Mouse (Mus musculus) cerebellum, postnatal 25 days (tissue): ENCODE measurements around the gene Bdnf.

ENCODE experiments used
- DNase-seq, 2 experiments: peaks; one replicate each; pipeline ENCODE4 v3.0.0; 2021; ENCODE audit warnings: mixed read lengths in 2 of 2

The Bdnf gene

GRCm38 (mm10) chr2:109674532-109674931 is at the start of gene Bdnf:
Gene Bdnf, plus strand, starts transcription at chr2:109674700.
- peak; percentile 19 to 36 for DNase-seq

DNA sequence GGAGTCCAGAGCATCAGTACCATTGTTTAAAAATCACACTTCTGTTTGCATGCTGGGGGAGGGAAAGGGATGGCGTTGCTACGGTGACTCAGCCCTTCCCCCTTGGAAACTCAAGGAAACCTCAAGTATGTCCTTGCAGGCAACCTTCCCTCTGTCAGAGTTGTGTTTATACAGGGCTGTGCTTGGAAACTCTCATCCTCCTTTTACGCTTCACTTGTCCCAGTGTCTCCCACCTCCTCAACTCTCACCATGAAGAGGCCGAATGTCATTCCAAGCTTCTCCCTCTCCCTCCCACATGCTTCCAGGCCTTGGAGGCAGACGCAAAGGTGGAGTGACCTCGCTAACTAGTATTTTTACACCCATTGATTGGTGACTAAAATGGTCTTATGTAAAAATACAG is 47.6 kb upstream of the Bdnf start:
- DNase-seq, result no peak

DNA sequence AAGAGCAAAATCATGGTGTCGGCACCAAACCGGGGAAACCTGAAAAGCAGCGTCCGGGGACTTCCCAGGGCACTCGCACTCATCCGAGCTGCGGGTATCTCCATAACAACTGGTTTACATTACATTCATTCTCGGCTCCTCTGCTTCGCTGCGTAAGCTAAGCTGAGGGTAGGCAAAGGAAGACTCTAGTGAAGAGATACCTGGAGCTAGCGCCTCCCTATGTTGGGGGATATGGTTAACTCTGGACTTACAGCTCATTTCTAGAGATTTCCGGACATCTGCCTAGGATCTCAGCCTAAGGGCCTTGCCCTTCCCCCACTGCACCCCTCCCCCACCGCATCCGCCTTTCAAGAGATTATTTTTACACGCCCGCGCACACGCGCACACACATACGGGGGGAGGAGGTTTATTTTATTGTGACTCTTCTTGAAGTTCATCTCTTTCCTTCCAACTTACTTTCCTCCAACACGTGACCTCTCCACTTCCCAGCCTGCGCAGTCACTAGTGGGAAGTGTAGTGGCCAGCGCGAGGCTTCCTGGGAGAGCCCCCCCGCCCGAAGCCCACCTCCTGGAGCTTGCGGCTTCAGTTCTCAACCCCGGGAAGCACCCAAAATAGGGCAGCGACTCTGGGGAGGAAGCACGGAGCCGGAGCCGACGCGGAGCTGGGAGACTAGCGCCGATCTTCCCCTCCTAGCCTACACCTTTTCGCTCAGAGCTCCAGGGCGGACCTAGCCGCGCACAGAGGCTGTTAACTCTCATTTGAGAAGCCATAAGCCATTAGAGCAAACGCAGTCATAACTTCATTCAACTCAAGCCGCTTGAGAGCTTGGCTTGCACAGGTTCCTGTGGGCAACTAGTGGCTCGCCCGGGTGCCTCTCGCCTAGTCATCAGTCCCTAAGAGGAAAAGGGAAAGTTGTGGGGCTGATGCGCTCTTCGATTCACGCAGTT is 718 bp upstream of the Bdnf start:
- DNase-seq, result peak; percentile 54 to 57

- peak in 1 of 2 experiments; percentile 5 for DNase-seq
Measured at GRCm38 (mm10) chr2:109675051-109675450, 551 bp downstream of the Bdnf start.

- DNase-seq, result peak; percentile 71 to 73
Measured at GRCm38 (mm10) chr2:109675973-109676617, 1.6 kb downstream of the Bdnf start.

GRCm38 (mm10) chr2:109676618-109676974 is 2.1 kb downstream of the Bdnf start:
- no peak for DNase-seq

- peak; percentile 86 for DNase-seq
Measured at GRCm38 (mm10) chr2:109677221-109678089, 3.0 kb downstream of the Bdnf start.

- DNase-seq, result peak; percentile 88 to 94
Measured at GRCm38 (mm10) chr2:109678090-109678409, 3.5 kb downstream of the Bdnf start.

- no peak for DNase-seq
Measured at GRCm38 (mm10) chr2:109678454-109678853, 4.0 kb downstream of the Bdnf start.

DNA sequence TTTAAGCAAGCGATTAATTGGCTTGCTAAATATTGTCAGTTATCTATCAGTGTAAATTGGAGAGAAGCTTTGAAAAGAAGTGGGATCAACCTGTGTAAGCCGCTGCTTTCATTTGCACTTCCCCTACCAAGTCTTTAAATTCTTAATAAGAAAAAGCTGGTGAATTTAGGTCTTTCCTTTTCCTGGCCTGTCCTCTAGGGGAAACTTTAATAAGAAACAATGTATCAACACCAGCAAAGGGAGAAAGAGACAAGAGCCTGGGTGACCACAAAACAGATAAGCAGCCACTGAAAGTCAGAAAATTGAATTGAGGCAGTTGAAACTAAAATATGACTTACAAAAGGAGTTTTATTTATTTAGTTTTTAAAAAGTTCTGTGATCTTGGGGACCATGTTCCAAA is 4.9 kb downstream of the Bdnf start:
- DNase-seq, result no peak

DNA sequence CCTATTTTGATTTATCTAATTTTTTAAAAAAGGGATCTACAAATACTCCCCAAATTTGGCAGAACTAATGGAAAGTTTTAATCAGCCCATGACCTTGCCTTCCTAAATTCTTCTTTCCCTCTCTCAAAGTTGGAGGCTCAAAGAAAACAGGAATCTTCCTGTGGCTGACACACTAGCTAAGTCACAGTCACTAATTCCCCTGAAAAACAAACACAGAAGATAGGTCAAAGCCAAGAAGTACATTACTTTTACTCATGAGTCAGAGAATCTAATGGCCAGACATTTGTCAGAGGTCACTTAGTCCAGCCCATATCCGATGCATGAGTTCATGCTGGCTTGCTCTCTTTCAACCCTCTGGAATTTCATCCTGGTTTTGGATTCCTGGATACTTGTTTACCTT is 6.6 kb downstream of the Bdnf start:
- DNase-seq, result no peak

GRCm38 (mm10) chr2:109688661-109689060 is 14.2 kb downstream of the Bdnf start:
- DNase-seq, result no peak

- DNase-seq, result peak; percentile 62 to 75
Measured at GRCm38 (mm10) chr2:109692266-109693177, 18.0 kb downstream of the Bdnf start.

GRCm38 (mm10) chr2:109693178-109694115 is 18.9 kb downstream of the Bdnf start:
- DNase-seq, result peak; percentile 70 to 77

DNA sequence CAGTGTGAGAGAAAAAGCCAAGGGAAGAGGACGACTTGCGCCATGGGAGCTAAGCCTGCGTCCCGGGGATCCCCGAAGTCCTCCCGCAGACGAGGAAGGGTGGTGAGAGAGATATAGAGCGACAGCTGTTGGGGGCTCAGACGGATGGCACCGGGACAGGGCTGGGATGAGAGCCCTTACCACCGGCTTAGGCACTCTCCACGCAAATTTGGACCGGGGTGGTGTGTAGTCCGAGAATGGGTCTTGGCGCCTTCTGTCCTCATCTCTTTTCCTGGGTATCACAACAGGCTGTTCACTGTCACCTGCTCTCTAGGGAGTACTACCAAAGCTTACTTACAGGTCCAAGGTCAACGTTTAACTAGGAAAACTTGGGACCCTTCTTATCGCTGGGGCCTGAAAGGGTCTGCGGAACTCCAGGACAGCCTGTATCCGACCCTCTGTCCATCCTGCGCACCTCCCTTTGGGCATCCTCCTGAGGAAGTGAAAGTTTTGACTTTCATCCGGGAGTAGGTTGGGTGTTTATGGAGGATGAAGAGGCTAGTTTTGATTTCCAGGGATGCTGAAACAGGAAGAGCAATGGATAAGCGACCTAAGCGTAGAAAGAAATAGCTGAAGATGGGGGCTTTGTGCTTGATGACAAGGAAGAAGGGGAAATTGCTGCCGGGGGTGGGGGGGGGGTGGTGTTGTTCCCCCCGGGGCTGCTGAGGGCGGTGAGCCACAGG is 19.8 kb downstream of the Bdnf start:
- DNase-seq, result peak; percentile 49 to 51

- peak; percentile 86 to 94 for DNase-seq
Measured at GRCm38 (mm10) chr2:109694838-109695225, 20.3 kb downstream of the Bdnf start.

DNA sequence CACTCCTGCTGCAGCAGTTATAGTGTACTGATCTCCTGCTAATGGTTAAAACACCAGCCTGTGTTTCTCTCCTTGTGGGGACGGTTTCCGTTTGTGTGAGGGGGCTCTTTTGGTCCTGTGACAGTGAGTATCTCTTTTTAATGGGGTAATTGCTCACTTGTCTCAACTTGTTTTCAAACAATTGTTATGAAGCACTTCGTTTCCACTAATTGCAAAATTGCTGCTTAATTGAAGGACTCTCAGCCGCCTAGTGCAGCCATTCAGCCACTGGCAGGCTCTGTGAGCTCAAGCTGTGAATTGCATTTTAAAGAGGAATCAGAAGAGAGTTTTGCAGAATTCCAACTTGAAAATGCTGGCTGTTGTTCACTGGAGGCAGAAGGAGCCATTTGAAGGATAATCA is 22.7 kb downstream of the Bdnf start:
- no peak for DNase-seq

GRCm38 (mm10) chr2:109700291-109700690 is 25.8 kb downstream of the Bdnf start:
- DNase-seq, result peak; percentile 30 to 59

GRCm38 (mm10) chr2:109703588-109703987 is 29.1 kb downstream of the Bdnf start:
- no peak for DNase-seq

DNA sequence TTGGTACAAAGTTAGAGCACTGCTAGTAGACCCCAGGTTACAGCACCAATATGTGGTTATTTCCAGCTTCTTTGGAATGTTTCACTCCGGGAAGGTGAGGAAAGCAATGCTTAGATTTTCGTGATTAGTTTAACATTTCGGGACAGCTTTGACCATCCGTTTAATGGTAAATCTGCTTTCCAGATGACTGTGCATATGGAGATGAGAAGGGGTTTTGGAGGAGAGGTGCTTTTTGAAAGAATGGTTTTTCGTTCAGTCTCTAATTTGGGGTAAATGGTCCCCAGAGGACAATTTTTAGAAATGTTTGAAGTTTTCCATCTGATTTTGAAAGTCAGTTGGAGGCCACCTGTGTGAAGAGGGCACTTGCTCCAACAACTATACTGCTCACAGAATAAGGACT is 29.6 kb downstream of the Bdnf start:
- no peak for DNase-seq
